Mouse (Mus musculus) cortical plate, adult 2 months (tissue): ENCODE results near the gene Asic1.

Experiments
- CTCF ChIP-seq: fragments of 200-500 bp; IDR thresholded peaks from 2 replicates; pipeline ENCODE4 v1.5.1; 2011; ENCODE audit warnings: mild to moderate bottlenecking, control low read depth, low read length; ENCODE audit not compliant: insufficient read depth; ENCODE audit errors: extremely low read depth
- POLR2A ChIP-seq: fragments of 200-500 bp; IDR thresholded peaks from 2 replicates; pipeline ENCODE4 v1.6.1; 2011; ENCODE audit warnings: mild to moderate bottlenecking, low read length, control low read depth; ENCODE audit not compliant: insufficient read depth; ENCODE audit errors: extremely low read depth

GRCm38 (mm10) chr15:99662371-99662770 lies 7.8 kb upstream of the Asic1 start:
- TF ChIP-seq CTCF (no peak), POLR2A (no peak)
